Mouse (Mus musculus): ENCODE data around the gene Tlr9.

Tlr9 gene

DNA sequence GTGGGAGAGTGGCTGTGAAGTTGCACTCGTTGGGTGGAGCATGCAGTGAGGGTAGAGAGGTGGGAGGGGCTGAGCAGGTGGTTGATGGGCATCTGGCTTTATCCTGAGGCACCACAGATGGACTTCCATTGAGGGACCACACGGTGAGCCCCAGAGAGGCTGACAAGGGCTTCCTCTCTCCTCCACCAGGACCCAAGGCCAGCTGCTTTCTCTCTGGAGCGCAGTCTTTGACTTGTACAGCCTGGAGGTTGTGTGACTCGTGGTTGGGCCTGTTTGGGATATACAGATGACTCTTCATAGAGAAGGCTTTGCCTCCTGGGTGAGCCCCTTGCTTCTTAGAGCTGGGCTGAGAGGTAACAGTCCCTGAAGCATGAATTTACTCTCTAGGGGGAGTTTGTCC, 46.0 kb downstream of the Tlr9 start:
- DNase-seq (ENCODE audit: low spot score in 2 of 2), result no peak

DNA sequence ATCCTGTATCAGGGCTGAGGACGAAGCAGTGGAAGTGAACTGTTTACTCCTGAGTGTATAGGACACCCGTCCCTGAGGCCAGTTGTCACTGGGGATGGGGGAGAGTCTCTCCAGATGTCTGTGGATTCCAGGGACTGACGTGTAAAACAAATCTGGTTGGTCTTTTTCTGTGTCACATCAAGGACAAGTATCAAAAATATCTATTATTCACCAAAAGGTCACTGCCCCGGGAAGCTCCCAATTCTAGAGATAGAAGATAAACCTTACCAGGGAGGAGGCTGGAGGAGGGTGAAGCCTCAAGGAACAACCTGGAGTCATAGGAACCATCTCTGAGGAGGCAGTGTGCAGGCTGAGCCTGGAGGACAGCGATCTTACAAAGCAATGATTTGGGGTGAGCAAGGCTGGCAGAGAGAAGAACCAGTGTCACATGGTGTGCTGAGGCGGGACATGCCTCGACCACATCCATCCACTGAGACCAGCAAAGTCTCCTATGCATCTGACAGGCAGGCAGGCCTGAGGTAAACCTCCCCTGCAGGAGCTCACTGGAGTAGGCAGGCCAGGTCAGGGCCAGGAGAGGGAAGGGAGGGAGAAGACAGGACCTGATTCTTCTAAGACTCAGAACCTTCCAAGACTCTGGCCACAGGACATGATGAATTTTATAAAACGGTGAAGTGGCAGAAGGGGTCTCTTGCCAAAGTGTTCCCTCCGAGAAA, 46.8 kb downstream of the Tlr9 start:
- DNase-seq (ENCODE audit: low spot score in 2 of 2), result no peak

DNA sequence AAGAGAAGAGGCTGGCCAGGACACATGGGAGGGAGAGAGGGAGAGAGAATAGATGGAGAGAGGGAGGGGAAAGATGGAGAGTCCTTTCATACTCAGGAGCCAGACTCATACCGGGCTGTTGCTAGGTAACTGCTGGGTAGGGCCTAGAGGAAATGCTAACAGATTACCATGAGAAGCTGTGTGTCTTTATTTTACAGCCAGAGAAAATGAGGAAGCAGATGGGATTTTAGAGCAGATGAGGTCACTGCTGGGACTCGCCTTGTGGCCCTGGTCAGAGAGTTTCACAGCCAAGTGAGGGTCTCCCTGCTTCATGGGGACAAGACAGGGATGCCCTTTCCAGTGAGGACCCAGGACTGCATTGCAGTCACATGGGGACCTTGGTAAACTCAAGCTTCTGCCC, 47.5 kb downstream of the Tlr9 start:
- no peak for DNase-seq (ENCODE audit: low spot score in 2 of 2)

DNA sequence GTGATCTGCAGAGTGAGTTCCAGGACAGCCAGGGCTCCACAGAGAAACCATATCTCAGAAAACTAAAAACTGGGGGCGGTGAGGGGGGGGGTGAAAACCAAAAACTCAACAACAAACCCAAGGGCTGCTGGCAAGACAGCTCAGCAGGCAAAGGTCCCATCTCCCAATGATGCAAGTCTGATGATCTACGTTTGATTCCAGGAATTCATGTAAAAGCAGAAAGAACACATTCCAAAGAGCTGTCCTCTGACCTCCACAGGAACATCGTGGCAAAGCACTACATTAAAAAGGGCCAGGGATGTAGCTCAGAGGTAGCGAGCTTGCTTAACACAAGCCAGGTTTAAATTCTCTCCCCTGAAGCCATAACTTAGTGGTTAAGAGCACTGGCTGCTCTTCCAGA, 48.3 kb downstream of the Tlr9 start:
- no peak for DNase-seq (ENCODE audit: low spot score in 2 of 2)

DNA sequence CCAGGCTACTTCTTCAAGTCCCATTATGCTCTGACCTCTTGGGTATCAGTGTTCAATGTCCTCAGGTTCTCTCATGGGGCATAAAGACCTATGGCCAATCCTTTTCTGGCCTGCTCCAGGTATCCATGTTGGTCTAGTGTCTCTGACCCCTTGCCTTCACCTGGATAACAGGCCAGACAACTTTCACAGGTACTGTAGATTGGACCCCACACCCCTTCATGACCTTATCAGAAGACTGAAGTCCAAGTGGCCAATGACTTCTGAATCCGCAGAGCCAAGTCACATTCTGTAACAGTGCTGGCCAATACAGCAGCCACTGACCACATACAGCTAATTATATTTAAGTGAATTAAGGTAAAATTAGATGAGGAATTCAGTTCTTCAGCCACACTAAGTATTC, 49.9 kb downstream of the Tlr9 start:
- no peak for DNase-seq (ENCODE audit: low spot score in 2 of 2)

DNA sequence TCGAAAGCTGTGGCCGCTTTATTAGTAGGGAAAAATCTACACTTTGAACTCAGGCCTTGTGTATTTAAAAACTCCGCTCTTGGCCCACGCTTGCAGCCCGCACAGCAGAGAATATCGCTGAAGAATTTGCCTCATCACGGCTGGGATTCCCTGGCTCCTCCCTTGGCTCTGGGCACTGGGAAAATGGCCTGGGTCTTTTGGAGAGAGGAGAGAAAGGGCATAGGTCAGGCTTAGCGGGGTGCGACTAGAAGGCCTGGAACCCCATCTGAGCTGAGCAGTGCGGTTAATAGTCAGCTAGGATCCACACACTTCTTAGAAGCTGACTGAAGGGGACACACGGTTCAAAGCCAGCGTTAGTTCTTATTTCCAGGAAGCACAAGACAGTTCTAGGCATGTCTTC, 50.9 kb downstream of the Tlr9 start:
- DNase-seq (ENCODE audit: low spot score in 2 of 2), result no peak

DNA sequence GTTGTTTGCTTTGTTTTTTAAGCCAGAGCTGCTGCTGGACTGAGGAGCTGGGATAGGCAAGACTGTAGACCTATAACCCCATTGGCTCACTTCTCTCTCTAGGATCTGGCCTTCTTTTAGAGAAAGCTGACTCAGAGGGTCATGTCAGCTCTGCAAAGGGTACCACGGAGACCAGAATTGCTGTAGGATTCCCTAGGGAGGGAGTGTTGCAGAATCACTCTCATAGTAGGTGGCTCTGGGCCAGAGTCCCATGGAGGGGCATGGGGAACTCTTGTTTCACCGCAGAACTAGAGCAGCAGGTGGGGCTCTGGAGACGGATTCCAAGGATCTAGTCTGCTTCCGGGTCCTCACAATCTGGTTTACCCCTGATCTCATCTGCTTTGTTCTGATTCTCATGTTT, 51.4 kb downstream of the Tlr9 start:
- DNase-seq (ENCODE audit: low spot score in 2 of 2), result no peak

DNA sequence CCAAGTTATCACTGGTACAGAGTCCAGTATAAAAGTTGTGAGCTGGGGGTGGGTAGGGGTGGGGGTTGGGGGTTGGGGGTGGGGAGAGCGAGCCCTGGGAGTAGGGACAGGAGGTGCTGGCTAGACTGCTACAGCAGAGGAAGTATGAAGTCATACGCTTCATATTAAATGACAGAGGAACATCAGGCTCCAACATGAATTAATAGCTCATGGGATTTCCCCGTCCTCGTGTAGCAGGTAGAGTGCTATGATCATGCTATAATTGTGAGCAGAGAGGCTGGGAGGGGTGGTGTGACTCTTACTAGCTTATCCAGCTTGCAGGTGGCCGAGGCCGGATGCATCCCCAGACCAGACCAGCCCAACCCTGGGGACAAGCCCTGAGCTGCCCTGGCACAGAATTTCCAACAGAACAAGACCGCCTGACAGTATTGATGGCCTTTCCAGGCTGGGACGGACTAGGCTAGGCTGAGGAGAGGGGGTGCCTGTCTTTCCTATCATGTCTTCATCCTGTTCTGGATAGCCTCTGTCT, 52.3 kb downstream of the Tlr9 start:
- no peak for DNase-seq (ENCODE audit: low spot score in 2 of 2)

DNA sequence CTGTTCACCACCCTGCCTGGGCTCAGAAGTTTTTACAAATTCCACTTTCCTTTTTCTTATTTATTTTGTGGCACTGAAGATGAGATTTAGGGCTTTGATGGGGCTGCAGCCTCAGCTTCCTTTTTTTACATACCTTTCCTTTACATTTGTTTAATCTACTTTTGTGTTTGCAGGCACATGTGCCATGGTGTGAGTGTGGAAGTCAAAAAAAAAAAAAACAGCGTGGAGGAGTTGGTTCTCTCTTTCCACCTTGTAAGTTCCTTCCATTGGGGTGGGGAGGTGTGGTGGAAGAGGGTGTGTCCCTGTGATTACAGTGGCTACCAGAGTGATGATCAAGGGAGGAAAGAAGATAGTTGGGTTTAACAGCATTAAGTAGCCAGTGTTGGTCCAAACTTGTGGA, 53.4 kb downstream of the Tlr9 start:
- no peak for DNase-seq (ENCODE audit: low spot score in 2 of 2)
